Mouse (Mus musculus) hindbrain, embryonic 14.5 days (tissue): ENCODE results near the gene Nradd. TPM values are rescaled to one million over a fixed set of nuclear protein-coding genes. Genes with fewer than 3 reads are reported as not detected.

ENCODE experiments used
- ATAC-seq: fragments of 200-750 bp; cut with Nextera tagmentation; 2 replicates; pipeline ENCODE4 v1.8.0; 2017; ENCODE audit warnings: moderate number of reproducible peaks, mild to moderate bottlenecking, moderate TSS enrichment, moderate library complexity; ENCODE audit not compliant: low FRiP score
- DNase-seq: peaks from one replicate; pipeline ENCODE4 v3.0.0-alpha.2; 2015; ENCODE audit warnings: low spot score
- H3K27ac ChIP-seq: fragments of 300-500 bp; sonication (generic); 2 replicates; pipeline ENCODE4 v1.5.1; 2014; ENCODE audit warnings: mild to moderate bottlenecking, moderate library complexity
- H3K27me3 ChIP-seq: fragments of 300-500 bp; sonication (generic); 2 replicates; pipeline ENCODE4 v1.6.1; 2014; ENCODE audit warnings: mild to moderate bottlenecking, low read length, mixed read lengths; ENCODE audit not compliant: control insufficient read depth, insufficient read depth
- H3K36me3 ChIP-seq: fragments of 300-500 bp; sonication (generic); replicated peaks from 2 replicates; pipeline ENCODE4 v1.6.1; 2014; ENCODE audit not compliant: control insufficient read depth, insufficient read depth
- H3K4me1 ChIP-seq: fragments of 300-500 bp; sonication (generic); replicated peaks from 2 replicates; pipeline ENCODE4 v1.6.1; 2014; ENCODE audit warnings: antibody characterized with exemption, low read length, mixed read lengths; ENCODE audit not compliant: control insufficient read depth, insufficient read depth
- H3K4me2 ChIP-seq: fragments of 300-500 bp; sonication (generic); replicated peaks from 2 replicates; pipeline ENCODE4 v1.6.1; 2014; ENCODE audit warnings: mild to moderate bottlenecking, moderate library complexity
- H3K4me3 ChIP-seq: fragments of 300-500 bp; sonication (generic); replicated peaks from 2 replicates; pipeline ENCODE4 v1.5.1; 2014; ENCODE audit warnings: mild to moderate bottlenecking, low read length
- H3K9ac ChIP-seq: fragments of 300-500 bp; sonication (generic); 2 replicates; pipeline ENCODE4 v1.6.1; 2014
- H3K9me3 ChIP-seq: fragments of 300-500 bp; sonication (generic); 2 replicates; pipeline ENCODE4 v1.6.1; 2016; ENCODE audit warnings: low read length; ENCODE audit not compliant: control insufficient read depth
- WGBS: fragments of 180-500 bp; shearing (Covaris S2); extraction: QIAGEN DNeasy Blood & Tissue Kit; methylation state at CpG from one replicate; pipeline ENCODE4 v1.1.7; 2014; 5-methylcytosine and 5-hydroxymethylcytosine counted together
- polyA plus RNA-seq: library from polyadenylated mRNA; unstranded; fragments of >200 nt; fragmentation: Nextera tagmentation; extraction: Ambion mirVana; gene quantifications from 2 replicates; pipeline ENCODE4 v1.2.1, GENCODE M21; 2014

Nradd gene
- polyA plus RNA-seq, 1 experiment from 2014 or later: 16.4 TPM

GRCm38 (mm10) chr9:110653655-110654461, 29.6 kb upstream of the Nradd start, which contains the start of gene Nbeal2:
Gene Nbeal2 (minus strand): TSS chr9:110654161.
- peak; percentile 61 for DNase-seq
- Histone ChIP-seq H3K36me3 (no peaks in the 10 kb centered on the region), H3K27ac (0 out of 2 replicates have a peak within 1 kb of the TSS, but pooled peaks have one; percentile 33), H3K9me3 (no peaks in the 10 kb centered on the region), H3K4me1 (peaks cover 38% of the 10 kb centered on the region), H3K27me3 (peaks cover 24% of the 10 kb centered on the region), H3K4me2 (peak within 1 kb of the TSS; percentile 98), H3K4me3 (peak within 1 kb of the TSS; percentile 72), H3K9ac (peak within 1 kb of the TSS; percentile 66)
- peak; percentile 47 for ATAC-seq
- under 1% methylated on average over 54 of the region's 75 CpGs for WGBS

GRCm38 (mm10) chr9:110652963-110653654, 28.9 kb upstream of the Nradd start:
- Histone ChIP-seq H3K27me3 (peaks cover 24% of the 10 kb centered on the region), H3K36me3 (no peaks in the 10 kb centered on the region), H3K4me2 (peak overlapping the region; percentile 98), H3K27ac (no peak overlapping the region), H3K4me3 (peak overlapping the region; percentile 72), H3K4me1 (peaks cover 38% of the 10 kb centered on the region), H3K9me3 (no peaks in the 10 kb centered on the region), H3K9ac (peak overlapping the region; percentile 66)
- no peak for DNase-seq
- no peak for ATAC-seq
- 17% methylated on average over 14 of the region's 14 CpGs for WGBS

GRCm38 (mm10) chr9:110651931-110652722, 27.9 kb upstream of the Nradd start:
- H3K9ac ChIP-seq: no peak overlapping the region
- DNase-seq (no peak), ATAC-seq (no peak)
- H3K27ac ChIP-seq: no peak overlapping the region
- H3K27me3 ChIP-seq: peaks cover 24% of the 10 kb centered on the region
- peak overlapping the region; percentile 98 for H3K4me2 ChIP-seq
- H3K4me1 ChIP-seq: peaks cover 28% of the 10 kb centered on the region
- H3K9me3 ChIP-seq: no peaks in the 10 kb centered on the region
- WGBS: 35% methylated on average over 13 of the region's 13 CpGs
- no peaks in the 10 kb centered on the region for H3K36me3 ChIP-seq
- H3K4me3 ChIP-seq: no peak overlapping the region

GRCm38 (mm10) chr9:110649775-110650174, 25.5 kb upstream of the Nradd start:
- peak overlapping the region; percentile 63 for H3K27ac ChIP-seq
- H3K4me3 ChIP-seq: no peak overlapping the region
- H3K36me3 ChIP-seq: no peaks in the 10 kb centered on the region
- no peak overlapping the region; the same call in 1 of the 2 replicates for H3K4me2 ChIP-seq
- peaks cover 21% of the 10 kb centered on the region for H3K4me1 ChIP-seq
- H3K9me3 ChIP-seq: no peaks in the 10 kb centered on the region
- peaks cover 24% of the 10 kb centered on the region for H3K27me3 ChIP-seq
- DNase-seq (peak; percentile 35), ATAC-seq (no peak)
- no peak overlapping the region for H3K9ac ChIP-seq

- Histone ChIP-seq H3K36me3 (no peaks in the 10 kb centered on the region), H3K4me3 (no peak overlapping the region), H3K27ac (no peak overlapping the region), H3K9me3 (no peaks in the 10 kb centered on the region), H3K4me2 (no peak overlapping the region), H3K4me1 (peaks cover 4% of the 10 kb centered on the region), H3K9ac (no peak overlapping the region), H3K27me3 (no peaks in the 10 kb centered on the region)
- WGBS: 83% methylated on average over 9 of the region's 9 CpGs
- DNase-seq: no peak
- ATAC-seq: no peak
Observed at GRCm38 (mm10) chr9:110645219-110645618, 21.0 kb upstream of the Nradd start.

- Histone ChIP-seq H3K9me3 (no peaks in the 10 kb centered on the region), H3K27me3 (no peaks in the 10 kb centered on the region), H3K4me3 (no peak overlapping the region), H3K27ac (no peak overlapping the region), H3K36me3 (no peaks in the 10 kb centered on the region), H3K4me1 (no peaks in the 10 kb centered on the region), H3K4me2 (no peak overlapping the region), H3K9ac (no peak overlapping the region)
- ATAC-seq (no peak), DNase-seq (no peak)
- 80% methylated on average over 10 of the region's 10 CpGs for WGBS
Observed at GRCm38 (mm10) chr9:110644295-110644694, 20.0 kb upstream of the Nradd start.

GRCm38 (mm10) chr9:110643787-110644186, 19.5 kb upstream of the Nradd start:
- Histone ChIP-seq H3K36me3 (no peaks in the 10 kb centered on the region), H3K4me1 (no peaks in the 10 kb centered on the region), H3K27ac (no peak overlapping the region), H3K9me3 (no peaks in the 10 kb centered on the region), H3K4me3 (no peak overlapping the region), H3K9ac (no peak overlapping the region), H3K27me3 (no peaks in the 10 kb centered on the region), H3K4me2 (no peak overlapping the region)
- DNase-seq (no peak), ATAC-seq (no peak)
- 70% methylated on average over 9 of the region's 9 CpGs for WGBS

- no peaks in the 10 kb centered on the region for H3K27me3 ChIP-seq
- H3K4me2 ChIP-seq: no peak overlapping the region
- no peaks in the 10 kb centered on the region for H3K4me1 ChIP-seq
- H3K27ac ChIP-seq: no peak overlapping the region
- no peaks in the 10 kb centered on the region for H3K9me3 ChIP-seq
- no peak for DNase-seq
- no peak overlapping the region for H3K4me3 ChIP-seq
- no peaks in the 10 kb centered on the region for H3K36me3 ChIP-seq
- WGBS: 40% methylated on average over 5 of the region's 5 CpGs
- ATAC-seq: no peak
- no peak overlapping the region for H3K9ac ChIP-seq
Observed at GRCm38 (mm10) chr9:110642812-110643524, 18.7 kb upstream of the Nradd start.
